Mouse (Mus musculus) intestine, embryonic 14.5 days (tissue): ENCODE data around the gene Klk12. TPM values are rescaled to one million over a fixed set of nuclear protein-coding genes. Genes with fewer than 3 reads are reported as not detected.

ENCODE experiments used
- ATAC-seq: fragments of 200-750 bp; cut with Nextera tagmentation; replicated peaks from 2 replicates; pipeline ENCODE4 v1.8.0; 2017; ENCODE audit warnings: low read depth, moderate number of reproducible peaks, moderate TSS enrichment, moderate library complexity; ENCODE audit not compliant: low FRiP score, low TSS enrichment
- DNase-seq: peaks from one replicate; pipeline ENCODE4 v3.0.0-alpha.2; 2018; ENCODE audit warnings: low spot score
- H3K27ac ChIP-seq: fragments of 300-500 bp; sonication (generic); 2 replicates; pipeline ENCODE4 v1.5.1; 2014; ENCODE audit warnings: low read depth, mild to moderate bottlenecking, control low read depth
- H3K27me3 ChIP-seq: fragments of 300-500 bp; sonication (generic); replicated peaks from 2 replicates; pipeline ENCODE4 v1.6.1; 2014; ENCODE audit warnings: low read length, control low read depth; ENCODE audit not compliant: control insufficient read depth, insufficient read depth
- H3K36me3 ChIP-seq: fragments of 300-500 bp; sonication (generic); 2 replicates; pipeline ENCODE4 v1.6.1; 2014; ENCODE audit warnings: low read length, control low read depth; ENCODE audit not compliant: control insufficient read depth, insufficient read depth
- H3K4me1 ChIP-seq: fragments of 300-500 bp; sonication (generic); replicated peaks from 2 replicates; pipeline ENCODE4 v1.6.1; 2014; ENCODE audit warnings: low read length, control low read depth, mixed read lengths; ENCODE audit not compliant: control insufficient read depth, insufficient read depth
- H3K4me2 ChIP-seq: fragments of 300-500 bp; sonication (generic); 2 replicates; pipeline ENCODE4 v1.6.1; 2014; ENCODE audit warnings: low read length
- H3K4me3 ChIP-seq: fragments of 300-500 bp; sonication (generic); 2 replicates; pipeline ENCODE4 v1.5.1; 2014; ENCODE audit warnings: low read depth, low read length, control low read depth, mixed read lengths
- H3K9ac ChIP-seq: fragments of 300-500 bp; sonication (generic); 2 replicates; pipeline ENCODE4 v1.6.1; 2014; ENCODE audit warnings: mild to moderate bottlenecking, low read length
- H3K9me3 ChIP-seq: fragments of 300-500 bp; sonication (generic); 2 replicates; pipeline ENCODE4 v1.6.1; 2016; ENCODE audit warnings: low read length, control low read depth; ENCODE audit not compliant: control insufficient read depth
- whole genome bisulfite sequencing: fragments of 180-500 bp; shearing (Covaris S2); extraction: QIAGEN DNeasy Blood & Tissue Kit; methylation state at CpG from one replicate; pipeline ENCODE4 v1.1.7; 2014; 5-methylcytosine and 5-hydroxymethylcytosine counted together
- polyA plus RNA-seq: library from polyadenylated mRNA; unstranded; fragments of >200 nt; fragmentation: Nextera tagmentation; extraction: Ambion mirVana; gene quantifications from 2 replicates; pipeline ENCODE4 v1.2.1, GENCODE M21; 2014

Klk12 gene
- polyA plus RNA-seq, 1 experiment from 2014 or later, result not detected

DNA sequence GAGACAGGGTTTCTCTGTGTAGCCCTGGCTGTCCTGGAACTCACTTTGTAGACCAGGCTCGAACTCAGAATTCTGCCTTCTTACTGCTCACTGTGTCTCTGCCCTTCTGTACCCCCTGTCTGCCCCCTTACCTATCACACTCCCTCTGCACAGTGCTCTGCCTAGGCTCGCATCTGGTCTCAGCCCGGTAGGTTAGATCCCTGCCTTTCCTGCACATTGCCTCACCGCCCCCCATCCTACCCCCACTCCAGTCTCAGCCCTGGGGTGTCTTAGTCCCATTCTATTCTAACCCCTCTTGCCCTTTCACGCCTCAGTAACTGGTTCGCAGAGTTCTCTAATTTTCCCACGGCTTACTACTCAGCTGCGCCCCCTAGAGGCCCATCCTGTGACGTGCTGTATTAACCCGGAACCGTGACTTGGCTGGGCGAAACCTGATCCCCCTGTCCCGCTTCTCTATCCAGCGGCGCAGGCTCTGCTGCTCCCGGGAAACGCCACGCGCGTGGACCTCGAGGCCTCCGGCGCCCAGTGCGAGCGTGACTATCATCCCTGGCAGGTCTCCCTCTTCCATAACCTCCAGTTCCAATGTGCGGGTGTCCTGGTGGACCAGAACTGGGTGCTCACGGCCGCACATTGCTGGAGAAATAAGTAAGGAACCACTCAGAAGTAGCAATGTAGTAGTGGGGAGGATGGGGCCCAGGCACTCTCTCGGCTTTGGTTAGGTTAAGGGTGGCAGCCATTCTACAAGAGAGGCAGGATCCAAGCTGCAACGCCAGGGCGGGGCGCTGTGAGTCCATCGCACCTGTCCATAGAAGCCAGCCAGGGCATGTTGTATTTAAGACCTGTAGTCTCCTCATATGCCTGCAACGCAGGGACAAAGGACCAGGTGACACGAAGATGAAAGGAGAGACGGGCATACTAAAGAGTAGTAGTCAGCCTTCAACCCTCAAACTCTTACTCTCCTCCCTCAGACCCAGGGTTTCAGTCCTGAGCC is 13.9 kb downstream of the Klk12 start:
- H3K9ac ChIP-seq, result no peak overlapping the region
- 9% methylated on average over 36 of the region's 36 CpGs for WGBS
- no peaks in the 10 kb centered on the region for H3K36me3 ChIP-seq
- no peaks in the 10 kb centered on the region for H3K4me1 ChIP-seq
- ATAC-seq, result peak; percentile 63
- H3K27ac ChIP-seq, result no peak overlapping the region
- DNase-seq, result peak; percentile 98
- no peaks in the 10 kb centered on the region; the same call in 1 of the 2 replicates for H3K27me3 ChIP-seq
- peak overlapping the region; percentile 53 for H3K4me2 ChIP-seq
- H3K4me3 ChIP-seq, result peak overlapping the region; percentile 6; the same call in 1 of the 2 replicates
- no peaks in the 10 kb centered on the region for H3K9me3 ChIP-seq

DNA sequence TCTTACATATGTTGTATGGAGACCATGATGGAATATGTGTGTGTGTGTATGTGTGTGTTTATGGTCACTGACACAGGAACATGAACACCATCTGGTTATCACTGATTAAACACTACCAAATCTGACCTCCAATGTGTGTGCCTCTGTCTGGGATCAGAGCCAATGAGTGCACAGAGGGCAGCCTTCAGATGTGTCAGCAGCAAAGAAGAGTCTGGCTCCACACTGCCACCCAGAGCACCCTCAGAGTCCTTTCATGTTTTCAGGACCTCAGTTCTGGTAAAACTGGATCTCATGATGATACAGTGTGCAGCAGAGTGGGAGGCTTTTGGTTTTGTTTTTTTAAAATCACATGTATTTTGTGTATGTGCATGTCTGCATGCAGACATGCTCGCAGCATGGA is 16.6 kb downstream of the Klk12 start:
- Histone ChIP-seq H3K27me3 (no peaks in the 10 kb centered on the region; the same call in 1 of the 2 replicates), H3K4me1 (no peaks in the 10 kb centered on the region), H3K4me2 (no peak overlapping the region), H3K36me3 (no peaks in the 10 kb centered on the region), H3K4me3 (no peak overlapping the region), H3K27ac (no peak overlapping the region), H3K9me3 (no peaks in the 10 kb centered on the region), H3K9ac (no peak overlapping the region)
- ATAC-seq (no peak), DNase-seq (no peak)
- 78% methylated on average over 1 of the region's 1 CpGs for WGBS

DNA sequence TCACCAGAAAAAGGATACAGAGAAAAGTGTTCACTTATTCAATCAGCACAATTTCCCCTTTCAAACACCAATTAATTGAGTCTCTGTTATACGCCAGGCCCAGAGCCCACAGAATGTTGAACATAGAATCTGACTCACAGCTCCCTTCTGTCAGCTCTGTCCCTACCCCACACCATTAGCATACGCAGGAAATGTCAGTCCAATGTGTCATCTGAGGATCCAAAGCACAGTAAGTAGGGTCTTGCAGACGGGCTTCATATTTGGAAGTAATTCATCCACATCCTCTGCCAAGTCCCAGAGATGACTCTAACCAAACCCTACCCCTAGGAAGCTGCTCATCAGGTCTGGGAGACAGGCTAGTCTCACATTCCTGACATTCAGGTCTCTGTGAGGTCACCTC is 19.4 kb downstream of the Klk12 start:
- ATAC-seq (no peak), DNase-seq (no peak)
- H3K36me3 ChIP-seq, result no peaks in the 10 kb centered on the region
- WGBS, result 63% methylated on average over 3 of the region's 3 CpGs
- no peak overlapping the region for H3K27ac ChIP-seq
- no peak overlapping the region for H3K4me2 ChIP-seq
- H3K4me3 ChIP-seq, result no peak overlapping the region
- H3K27me3 ChIP-seq, result no peaks in the 10 kb centered on the region; the same call in 1 of the 2 replicates
- H3K4me1 ChIP-seq, result no peaks in the 10 kb centered on the region
- no peak overlapping the region for H3K9ac ChIP-seq
- no peaks in the 10 kb centered on the region for H3K9me3 ChIP-seq

DNA sequence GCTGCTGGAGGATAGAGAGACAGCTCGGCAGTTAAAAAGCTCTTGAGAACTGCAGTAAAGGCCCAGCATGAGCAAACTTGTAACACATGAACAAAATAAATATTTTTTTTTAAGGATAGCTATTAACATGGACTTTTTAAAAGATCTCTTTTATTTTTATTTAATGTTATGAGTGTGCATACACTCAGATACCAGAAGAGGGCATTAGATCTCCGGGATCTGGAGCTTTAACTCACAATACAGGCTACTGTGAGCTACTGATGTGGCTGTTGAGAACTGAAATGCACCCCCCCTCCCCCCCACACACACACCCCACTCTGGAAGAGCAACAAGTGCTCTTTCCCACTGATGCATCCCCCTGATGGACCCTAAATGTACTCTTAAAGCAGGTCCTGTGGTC is 20.6 kb downstream of the Klk12 start:
- DNase-seq (no peak), ATAC-seq (no peak)
- Histone ChIP-seq H3K9me3 (no peaks in the 10 kb centered on the region), H3K27me3 (no peaks in the 10 kb centered on the region), H3K9ac (no peak overlapping the region), H3K27ac (no peak overlapping the region), H3K36me3 (no peaks in the 10 kb centered on the region), H3K4me3 (no peak overlapping the region), H3K4me2 (no peak overlapping the region), H3K4me1 (no peaks in the 10 kb centered on the region)
- 61% methylated on average over 2 of the region's 2 CpGs for WGBS

DNA sequence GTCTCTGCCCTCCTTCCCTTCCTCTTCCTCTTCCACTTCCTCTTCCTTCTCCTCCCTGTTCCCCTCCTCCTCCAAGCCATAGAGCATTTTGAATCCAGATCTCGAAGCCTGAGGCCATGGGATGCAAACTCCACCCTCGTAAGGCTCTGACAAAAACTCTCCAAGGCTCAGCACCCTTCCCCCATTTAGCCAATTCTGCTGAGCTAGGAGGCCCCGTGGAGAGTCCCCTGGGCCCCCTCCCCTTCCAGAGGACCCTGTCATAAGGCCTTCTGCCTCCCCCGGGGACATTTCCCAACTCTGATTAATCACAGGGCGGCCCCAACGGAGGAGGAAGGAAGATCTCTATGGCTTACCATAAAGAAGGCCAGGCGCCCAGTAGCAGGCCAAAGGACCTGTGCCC is 22.9 kb downstream of the Klk12 start, which contains the start of gene Klk9:
Gene Klk9, plus strand, starts transcription at position 301 of the 400 bp plus-strand sequence.
- DNase-seq (no peak), ATAC-seq (no peak)
- 0 out of 2 replicates have a peak, but pooled peaks cover 4% of the 10 kb centered on the region for H3K4me1 ChIP-seq
- H3K27ac ChIP-seq, result no peak within 1 kb of the TSS
- H3K27me3 ChIP-seq, result 0 out of 2 replicates have a peak, but pooled peaks cover 5% of the 10 kb centered on the region
- no peak within 1 kb of the TSS for H3K4me3 ChIP-seq
- no peak within 1 kb of the TSS for H3K4me2 ChIP-seq
- H3K9me3 ChIP-seq, result no peaks in the 10 kb centered on the region
- WGBS, result 70% methylated on average over 6 of the region's 7 CpGs
- H3K36me3 ChIP-seq, result no peaks in the 10 kb centered on the region
- no peak within 1 kb of the TSS for H3K9ac ChIP-seq

DNA sequence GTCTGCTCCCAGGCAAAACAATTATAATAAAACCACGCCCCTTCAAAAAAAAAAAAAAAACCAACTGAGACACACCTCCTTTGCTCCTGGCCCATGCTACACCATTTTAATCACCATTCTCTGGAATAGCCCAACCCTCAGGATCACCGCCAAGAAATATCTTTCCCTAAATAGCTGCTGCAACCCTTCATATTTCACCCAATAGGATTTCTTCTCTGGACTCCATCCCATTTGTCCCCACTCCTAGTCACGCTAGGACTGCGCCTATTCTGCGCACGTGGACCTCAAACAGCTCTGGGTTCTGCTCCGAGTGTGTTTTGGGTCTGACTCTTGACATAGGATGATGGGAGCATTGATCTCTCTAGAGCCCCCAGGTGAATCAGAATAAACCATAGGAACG is 27.7 kb downstream of the Klk12 start:
- DNase-seq (no peak), ATAC-seq (no peak)
- Histone ChIP-seq H3K9me3 (no peaks in the 10 kb centered on the region), H3K27me3 (0 out of 2 replicates have a peak, but pooled peaks cover 5% of the 10 kb centered on the region), H3K4me1 (0 out of 2 replicates have a peak, but pooled peaks cover 8% of the 10 kb centered on the region), H3K27ac (no peak overlapping the region), H3K36me3 (no peaks in the 10 kb centered on the region), H3K9ac (peak overlapping the region; percentile 22; the same call in 1 of the 2 replicates), H3K4me3 (peak overlapping the region; percentile 39), H3K4me2 (peak overlapping the region; percentile 55)
- WGBS, result 5% methylated on average over 8 of the region's 8 CpGs

DNA sequence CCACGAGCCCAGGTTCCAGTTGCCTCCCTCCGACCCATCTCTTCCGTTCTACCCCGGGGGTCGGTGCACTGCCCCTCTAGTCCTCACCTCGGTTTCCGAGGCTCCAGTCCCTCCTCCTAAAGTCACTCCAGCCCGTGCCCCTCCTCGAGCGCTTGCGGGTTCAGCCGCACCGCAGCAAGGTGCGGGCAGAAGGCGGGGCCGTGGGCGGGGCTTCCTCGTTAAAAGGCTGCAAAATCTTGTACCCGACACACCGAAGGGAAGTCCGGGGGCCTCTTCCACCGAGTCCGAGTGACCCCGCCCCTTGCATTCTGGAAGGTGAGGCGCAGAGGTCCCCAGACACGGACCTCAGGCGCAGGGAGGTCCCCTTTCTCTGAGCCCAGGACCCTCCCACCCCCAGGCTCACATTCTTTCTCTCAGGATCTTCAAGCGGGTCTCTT is 28.7 kb downstream of the Klk12 start, which contains the start of gene Klk8:
Gene Klk8, plus strand, starts transcription at position 245 of the 437 bp plus-strand sequence.
- no peaks in the 10 kb centered on the region for H3K9me3 ChIP-seq
- peak within 1 kb of the TSS; percentile 39 for H3K4me3 ChIP-seq
- under 1% methylated on average over 28 of the region's 28 CpGs for WGBS
- H3K27ac ChIP-seq, result no peak within 1 kb of the TSS
- DNase-seq (peak; percentile 71), ATAC-seq (peak; percentile 77)
- 0 out of 2 replicates have a peak, but pooled peaks cover 8% of the 10 kb centered on the region for H3K4me1 ChIP-seq
- H3K27me3 ChIP-seq, result 0 out of 2 replicates have a peak, but pooled peaks cover 5% of the 10 kb centered on the region
- H3K4me2 ChIP-seq, result peak within 1 kb of the TSS; percentile 55
- H3K36me3 ChIP-seq, result no peaks in the 10 kb centered on the region
- peak within 1 kb of the TSS; percentile 22 for H3K9ac ChIP-seq

DNA sequence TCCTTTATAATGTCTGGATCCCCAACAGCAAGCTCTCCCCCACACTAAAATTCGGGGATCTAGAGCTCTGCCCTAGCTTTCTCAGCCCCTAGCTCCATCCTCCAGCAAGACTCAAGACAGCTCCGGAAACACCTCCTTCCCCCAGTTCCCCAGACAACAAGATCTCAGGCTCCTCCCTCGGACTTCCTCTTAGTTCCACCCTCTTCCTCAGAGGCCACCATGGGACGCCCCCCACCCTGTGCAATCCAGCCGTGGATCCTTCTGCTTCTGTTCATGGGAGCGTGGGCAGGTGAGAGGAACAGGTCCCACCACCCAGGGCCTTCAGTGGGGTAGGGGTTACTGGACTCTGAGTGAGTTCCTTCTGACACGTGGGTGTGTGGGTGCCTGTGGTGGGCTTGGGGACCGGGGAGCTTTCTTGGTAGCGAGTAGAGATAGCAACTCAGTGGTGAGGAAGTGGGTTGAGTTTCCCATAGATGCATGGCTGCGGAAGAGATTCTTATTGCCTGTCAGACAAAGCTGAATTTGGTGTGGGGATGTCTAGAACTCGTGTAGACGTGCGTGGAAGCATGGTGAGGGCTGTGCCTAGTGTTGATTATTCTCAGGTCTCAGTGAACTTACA is 29.3 kb downstream of the Klk12 start:
- Histone ChIP-seq H3K36me3 (no peaks in the 10 kb centered on the region), H3K4me2 (peak overlapping the region; percentile 55), H3K27me3 (0 out of 2 replicates have a peak, but pooled peaks cover 5% of the 10 kb centered on the region), H3K9me3 (no peaks in the 10 kb centered on the region), H3K4me3 (peak overlapping the region; percentile 39), H3K27ac (no peak overlapping the region), H3K9ac (no peak overlapping the region; the same call in 1 of the 2 replicates), H3K4me1 (0 out of 2 replicates have a peak, but pooled peaks cover 8% of the 10 kb centered on the region)
- DNase-seq (no peak), ATAC-seq (peak; percentile 37; the same call in 1 of the 2 replicates)
- WGBS, result 39% methylated on average over 13 of the region's 13 CpGs
